Mouse (Mus musculus) C2C12 (cell line): ENCODE data around the gene Bcas3.

ENCODE experiments used
- CTCF ChIP-seq: IDR thresholded peaks from one replicate; pipeline ENCODE4 v1.5.1; 2011; ENCODE audit not compliant: control insufficient read depth, insufficient read depth, insufficient read length
- USF1 ChIP-seq: IDR thresholded peaks from one replicate; pipeline ENCODE4 v1.6.1; 2011; ENCODE audit warnings: low read depth, mild to moderate bottlenecking, control low read depth, moderate library complexity

GRCm38 (mm10) chr11:85643479-85644000 lies 290.6 kb downstream of the Bcas3 start:
- TF ChIP-seq CTCF (no peak), USF1 (no peak)
